Mouse (Mus musculus) small intestine, adult 2 months (tissue): ENCODE data around the gene Dclk2. TPM values are rescaled to one million over a fixed set of nuclear protein-coding genes. Genes with fewer than 3 reads are reported as not detected.
A peak's percentile ranks its signal among the peaks of the same experiment; 100 is the strongest.

ENCODE experiments used
- H3K27ac ChIP-seq: fragments of 200-500 bp; 2 replicates; pipeline ENCODE4 v1.5.1; 2012; ENCODE audit warnings: low read depth, low read length, control low read depth, inconsistent platforms; ENCODE audit not compliant: insufficient read depth
- H3K27me3 ChIP-seq: fragments of 200-500 bp; 2 replicates; pipeline ENCODE4 v1.6.1; 2012; ENCODE audit warnings: mild to moderate bottlenecking, moderate library complexity, low read length, inconsistent platforms; ENCODE audit not compliant: control insufficient read depth, insufficient read depth
- H3K36me3 ChIP-seq: fragments of 200-500 bp; 2 replicates; pipeline ENCODE4 v1.6.1; 2012; ENCODE audit warnings: mild to moderate bottlenecking, low read length, control low read depth, inconsistent platforms; ENCODE audit not compliant: control insufficient read depth, insufficient read depth
- H3K4me1 ChIP-seq: fragments of 200-500 bp; 2 replicates; pipeline ENCODE4 v1.6.1; 2012; ENCODE audit warnings: low read length, inconsistent platforms, mixed read lengths; ENCODE audit not compliant: control insufficient read depth, insufficient read depth, insufficient read length
- H3K4me3 ChIP-seq: fragments of 200-500 bp; 2 replicates; pipeline ENCODE4 v1.5.1; 2012; ENCODE audit warnings: low read depth, mild to moderate bottlenecking, control low read depth, inconsistent platforms, low read length, moderate library complexity
- CTCF ChIP-seq: fragments of 200-500 bp; IDR thresholded peaks from 2 replicates; pipeline ENCODE4 v1.5.1; 2012; ENCODE audit warnings: low read depth, mild to moderate bottlenecking, control low read depth, inconsistent platforms, low read length, moderate library complexity, mixed read lengths; ENCODE audit not compliant: insufficient replicate concordance, insufficient read length; ENCODE audit errors: extremely low read depth
- POLR2A ChIP-seq: fragments of 200-500 bp; IDR thresholded peaks from 2 replicates; pipeline ENCODE4 v1.6.1; 2012; ENCODE audit warnings: low read depth, mild to moderate bottlenecking, control low read depth, inconsistent platforms, low read length, moderate library complexity
- WGBS: fragments of 180-500 bp; shearing (Covaris S2); methylation state at CpG from one replicate; pipeline ENCODE4 v1.1.7; 2018; 5-methylcytosine and 5-hydroxymethylcytosine counted together
- polyA plus RNA-seq: library from polyadenylated mRNA; depleted of rRNA; stranded (reverse); fragments of >200 nt; gene quantifications from 2 replicates; pipeline ENCODE4 v1.2.3, GENCODE M21; 2012

The Dclk2 gene
- polyA plus RNA-seq, 1 experiment: 2.4 TPM

DNA sequence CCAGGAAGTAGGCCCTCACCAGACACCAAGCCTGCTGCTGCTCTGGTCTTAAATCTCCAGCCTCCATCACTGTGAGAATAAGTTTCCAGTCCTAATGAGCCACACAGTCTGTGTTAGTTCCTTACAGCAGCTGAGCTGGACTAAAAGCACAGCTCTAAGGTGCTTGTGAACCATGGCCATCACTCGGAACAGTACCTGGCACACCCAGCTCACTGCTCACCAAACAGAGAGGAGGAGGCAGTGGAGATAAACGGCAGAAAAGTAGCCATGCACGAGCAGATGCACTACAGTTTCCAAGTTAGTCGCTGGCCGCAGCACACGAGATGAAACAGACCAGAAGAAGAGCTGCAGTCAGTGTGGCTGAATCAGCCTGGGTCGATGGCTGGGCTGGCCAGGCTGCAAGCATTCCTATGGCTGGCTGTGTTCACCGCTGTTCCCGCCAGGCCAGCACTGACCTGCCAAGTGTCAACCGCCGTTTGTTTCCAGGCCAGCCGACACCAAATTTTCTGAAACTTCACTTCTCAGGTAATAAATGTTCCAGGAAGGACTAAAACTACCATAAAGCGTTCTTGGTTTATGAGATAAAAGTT, 122.7 kb downstream of the Dclk2 start:
- 71% methylated on average over 13 of the region's 13 CpGs for WGBS
- Histone ChIP-seq H3K4me1 (no peaks in the 10 kb centered on the region), H3K27ac (no peak overlapping the region), H3K27me3 (no peaks in the 10 kb centered on the region), H3K36me3 (no peaks in the 10 kb centered on the region), H3K4me3 (no peak overlapping the region)
- no peak for TF ChIP-seq POLR2A
- TF ChIP-seq CTCF: no peak

DNA sequence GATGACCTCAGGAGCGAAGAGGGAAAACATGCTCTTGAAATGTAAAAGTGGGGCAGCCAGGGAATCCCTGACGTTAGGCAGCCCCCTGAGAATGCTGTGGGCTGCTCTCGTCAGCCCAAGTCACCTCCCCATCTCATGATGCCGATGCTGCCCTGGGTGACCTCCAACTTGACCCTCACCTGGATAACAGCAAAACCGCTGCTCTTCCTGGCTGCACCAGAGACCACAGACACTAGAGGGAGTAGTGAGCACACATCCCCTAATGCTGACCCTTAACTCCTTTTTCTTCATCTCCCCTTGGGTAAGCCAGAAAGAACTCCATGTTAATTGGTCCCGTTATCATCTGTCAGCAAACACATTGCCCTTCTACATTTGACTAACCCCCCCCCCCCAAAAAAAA, 123.9 kb downstream of the Dclk2 start:
- 40% methylated on average over 6 of the region's 6 CpGs for WGBS
- Histone ChIP-seq H3K4me1 (no peaks in the 10 kb centered on the region), H3K27me3 (no peaks in the 10 kb centered on the region), H3K36me3 (no peaks in the 10 kb centered on the region), H3K27ac (no peak overlapping the region), H3K4me3 (no peak overlapping the region)
- TF ChIP-seq CTCF (peak; percentile 31; the same call in 1 of the 2 replicates), POLR2A (no peak)

DNA sequence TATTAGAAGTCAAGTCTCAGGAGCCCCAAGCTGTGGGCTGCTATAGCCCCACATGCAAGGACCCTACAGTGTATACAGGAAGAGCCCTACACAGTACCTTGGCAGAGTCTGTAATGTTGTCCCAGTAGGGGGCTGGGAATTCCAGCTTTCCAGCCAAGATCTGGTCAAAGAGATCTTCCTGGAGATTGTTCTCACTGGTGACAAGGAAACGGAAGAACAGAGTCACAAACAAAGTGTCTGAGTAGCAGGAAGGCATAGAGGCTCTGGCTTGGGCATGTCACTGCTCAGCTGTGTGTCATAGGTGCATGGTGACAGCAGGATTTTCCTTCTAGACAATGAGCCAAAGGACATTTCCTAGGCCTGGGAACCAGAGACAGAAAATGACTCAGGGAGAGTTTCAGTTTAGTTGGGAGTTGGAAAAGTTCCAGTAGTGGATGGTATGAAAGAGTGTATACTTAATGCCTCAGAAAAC, 126.9 kb downstream of the Dclk2 start:
- Histone ChIP-seq H3K36me3 (no peaks in the 10 kb centered on the region), H3K4me1 (no peaks in the 10 kb centered on the region), H3K27me3 (no peaks in the 10 kb centered on the region), H3K4me3 (no peak overlapping the region), H3K27ac (no peak overlapping the region)
- 26% methylated on average over 1 of the region's 1 CpGs for WGBS
- no peak for TF ChIP-seq CTCF
- no peak for TF ChIP-seq POLR2A

DNA sequence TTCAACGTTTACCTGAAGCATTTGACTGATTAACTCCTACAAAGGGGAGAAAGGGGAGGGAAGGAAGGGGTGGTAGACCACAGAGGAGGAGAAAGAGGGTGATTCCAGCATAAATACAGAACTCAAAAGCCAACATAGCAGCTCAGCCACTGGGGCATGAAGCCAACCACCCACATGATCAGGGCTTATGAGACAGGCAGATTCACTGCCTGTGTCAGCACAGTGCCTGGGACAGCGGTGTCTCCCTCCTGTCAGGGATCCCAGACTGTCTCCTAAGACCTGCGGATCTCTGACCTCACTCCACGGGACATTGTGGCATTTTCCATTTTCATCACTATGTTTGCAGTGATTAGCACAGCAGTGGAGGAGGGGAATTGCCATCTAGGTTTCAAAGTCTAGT, 127.4 kb downstream of the Dclk2 start:
- WGBS: 44% methylated on average over 4 of the region's 4 CpGs
- H3K27ac ChIP-seq: no peak overlapping the region

DNA sequence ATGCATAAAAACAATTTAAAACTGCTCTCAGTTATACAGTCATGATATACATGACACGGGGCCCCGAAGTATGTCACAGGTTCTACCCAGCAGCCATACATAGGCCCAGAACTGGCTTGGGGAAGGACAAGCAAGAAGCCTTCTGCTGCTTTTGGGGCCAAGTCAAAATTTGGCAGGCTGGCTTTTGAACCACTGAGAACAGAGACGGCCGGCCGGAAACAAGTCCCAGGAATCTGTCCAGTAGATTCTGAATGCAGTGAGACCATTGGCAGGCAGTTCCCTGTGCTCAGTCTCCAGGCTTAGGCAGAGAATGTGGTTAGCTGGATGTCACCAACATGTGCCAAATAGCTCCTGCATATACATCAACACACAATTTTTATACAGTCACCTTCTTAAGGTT, 130.9 kb downstream of the Dclk2 start:
- Histone ChIP-seq H3K36me3 (no peaks in the 10 kb centered on the region), H3K27me3 (no peaks in the 10 kb centered on the region), H3K4me3 (no peak overlapping the region), H3K27ac (no peak overlapping the region), H3K4me1 (no peaks in the 10 kb centered on the region)
- TF ChIP-seq POLR2A (no peak), CTCF (no peak)
- WGBS: 94% methylated on average over 5 of the region's 5 CpGs

More for the DNA sequence above, 127.4 kb downstream of the Dclk2 start:
- no peaks in the 10 kb centered on the region for H3K27me3 ChIP-seq
- no peaks in the 10 kb centered on the region for H3K4me1 ChIP-seq
- TF ChIP-seq POLR2A: no peak
- no peak for TF ChIP-seq CTCF
- H3K4me3 ChIP-seq: no peak overlapping the region
- H3K36me3 ChIP-seq: no peaks in the 10 kb centered on the region

DNA sequence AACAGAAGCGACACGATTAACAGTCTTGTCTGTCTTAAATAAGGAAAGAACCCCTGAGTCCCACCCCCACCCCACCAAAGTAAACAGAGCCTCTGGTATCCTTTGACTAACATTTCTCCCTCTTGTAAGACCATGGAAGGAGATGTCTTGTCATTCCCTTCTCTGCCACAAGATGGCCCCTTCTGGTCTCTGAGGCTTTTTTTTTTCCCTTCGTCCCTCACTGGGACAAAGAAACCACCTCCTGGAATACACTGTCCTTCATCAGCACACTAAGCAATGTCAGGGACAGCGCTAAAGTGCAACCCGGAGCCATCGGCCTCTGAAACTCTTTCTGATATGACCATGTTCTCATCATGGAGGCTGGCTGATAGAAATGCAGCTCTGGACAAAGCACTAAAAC, 131.9 kb downstream of the Dclk2 start:
- no peaks in the 10 kb centered on the region for H3K4me1 ChIP-seq
- H3K27ac ChIP-seq: no peak overlapping the region
- TF ChIP-seq CTCF: peak; percentile 38; the same call in 1 of the 2 replicates
- no peak for TF ChIP-seq POLR2A
- H3K4me3 ChIP-seq: no peak overlapping the region
- H3K27me3 ChIP-seq: no peaks in the 10 kb centered on the region
- H3K36me3 ChIP-seq: peaks cover 2% of the 10 kb centered on the region; the same call in 1 of the 2 replicates
- WGBS: 30% methylated on average over 6 of the region's 6 CpGs

DNA sequence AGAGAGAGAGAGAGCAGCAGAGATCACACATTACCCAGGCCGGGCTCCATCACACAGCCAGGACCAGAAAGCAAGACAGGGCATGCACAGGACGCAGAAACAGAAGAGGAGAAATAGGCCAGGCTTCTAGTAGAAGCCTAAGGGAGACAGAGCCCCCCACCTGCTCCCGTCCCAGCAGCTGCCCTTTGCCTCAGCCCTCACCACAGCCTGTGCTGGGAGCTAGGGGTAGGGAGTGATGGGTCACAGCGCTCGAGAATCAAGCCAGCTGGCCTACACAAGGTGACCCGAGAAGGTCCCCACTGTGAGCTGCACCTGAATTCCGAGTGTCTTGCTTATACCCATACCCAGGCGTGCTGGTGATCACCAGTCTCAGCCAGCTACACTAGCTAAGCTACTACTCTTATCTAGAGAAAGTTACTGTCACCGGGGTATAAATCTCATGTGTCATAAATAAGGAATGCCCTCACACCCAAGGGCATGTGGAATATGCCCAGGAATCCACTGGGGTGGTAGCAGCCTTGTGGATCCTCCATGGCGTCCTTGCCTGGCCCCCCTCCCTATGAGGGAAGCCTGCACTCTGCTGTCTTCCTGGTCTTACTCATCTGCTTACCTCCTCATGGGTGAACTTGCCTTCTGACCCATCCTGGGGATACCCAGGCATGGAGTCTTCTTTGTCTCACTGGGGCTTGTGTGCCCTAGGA, 133.1 kb downstream of the Dclk2 start:
- H3K27ac ChIP-seq: no peak overlapping the region
- no peak overlapping the region for H3K4me3 ChIP-seq
- H3K27me3 ChIP-seq: no peaks in the 10 kb centered on the region
- H3K36me3 ChIP-seq: peaks cover 9% of the 10 kb centered on the region
- 72% methylated on average over 10 of the region's 10 CpGs for WGBS
- TF ChIP-seq CTCF: no peak
- TF ChIP-seq POLR2A: no peak
- no peaks in the 10 kb centered on the region for H3K4me1 ChIP-seq
